Mouse (Mus musculus) retina, adult 2 months (tissue): Measurements from ENCODE around the gene Myh7.
"Not testable (repeated sequence)": the region's sequence is repeated elsewhere in the genome, so short reads cannot be mapped to it uniquely, and the experiment has no call there.

Source experiments
- DNase-seq: peaks from one replicate; pipeline ENCODE4 v3.0.0-alpha.2; 2012; ENCODE audit warnings: low read depth, low spot score

The Myh7 gene

DNA sequence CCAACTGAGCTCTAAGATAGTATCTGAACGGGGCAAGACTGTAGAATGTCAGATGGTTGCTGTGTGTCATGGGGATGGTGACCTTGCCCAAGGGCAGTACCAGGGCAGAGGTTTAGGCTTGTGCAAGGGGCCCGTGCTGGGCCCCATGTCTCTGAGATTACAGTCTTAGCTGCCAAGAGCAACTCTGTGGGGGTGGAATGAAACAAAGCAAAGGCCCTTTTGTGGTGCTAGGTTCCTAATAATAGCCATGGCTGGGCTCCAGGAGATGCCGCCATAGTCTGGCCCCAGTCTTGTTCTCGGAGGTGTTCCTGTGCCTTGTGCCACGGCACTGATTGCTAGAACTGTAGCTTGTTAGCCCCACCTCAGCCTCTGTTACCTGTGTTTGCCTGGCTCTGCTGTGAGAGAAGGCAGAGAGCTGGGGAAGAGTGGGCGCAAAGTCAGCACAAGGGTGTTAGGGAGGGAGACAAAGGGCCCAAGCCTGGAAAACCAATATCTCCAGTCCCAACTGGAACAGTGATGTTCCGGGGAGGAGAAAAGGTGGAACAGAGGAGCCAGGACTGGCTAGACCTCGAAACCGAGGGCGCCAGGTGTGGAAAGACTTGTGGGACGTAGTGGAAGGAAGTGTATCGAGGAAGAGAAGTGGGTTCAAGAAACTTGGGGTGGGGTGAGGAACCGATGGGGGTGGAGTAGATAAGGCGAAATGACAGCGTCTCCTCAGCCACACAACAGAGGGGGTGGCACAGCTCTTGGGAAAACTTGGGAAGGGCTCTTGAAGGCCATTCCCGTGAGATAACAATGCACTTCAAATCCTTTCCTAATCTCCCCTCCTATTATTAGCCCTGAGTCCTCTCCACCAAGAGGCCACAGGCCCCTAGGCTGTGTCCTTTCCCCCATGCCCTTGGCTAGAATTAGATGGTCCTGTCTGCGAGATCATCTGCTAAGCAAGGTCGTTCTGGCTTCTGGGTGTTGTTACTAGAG lies 9.7 kb upstream of the Myh7 start:
- DNase-seq: peak; percentile 44

DNA sequence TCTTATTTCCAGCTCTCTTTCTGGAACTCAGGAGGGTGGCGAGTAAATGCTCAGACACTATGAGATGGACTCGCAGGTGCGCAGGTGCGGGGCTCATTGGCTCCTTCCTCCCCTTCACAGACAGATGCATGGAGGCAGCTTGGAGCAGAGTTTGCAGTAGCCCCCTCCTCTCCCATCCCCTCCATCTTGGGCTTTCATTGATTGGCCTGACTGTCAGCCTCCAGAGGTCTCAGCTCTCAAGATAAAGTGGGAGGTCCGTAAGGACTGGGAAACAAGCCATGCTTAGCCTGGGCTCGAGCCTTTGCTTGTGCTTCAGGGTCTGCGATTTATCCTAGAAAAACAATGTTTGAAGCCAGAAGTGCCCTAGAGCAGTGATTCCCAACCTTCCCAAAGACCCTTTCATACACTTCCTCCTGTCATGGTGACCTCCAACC lies 8.3 kb upstream of the Myh7 start:
- no peak for DNase-seq

DNA sequence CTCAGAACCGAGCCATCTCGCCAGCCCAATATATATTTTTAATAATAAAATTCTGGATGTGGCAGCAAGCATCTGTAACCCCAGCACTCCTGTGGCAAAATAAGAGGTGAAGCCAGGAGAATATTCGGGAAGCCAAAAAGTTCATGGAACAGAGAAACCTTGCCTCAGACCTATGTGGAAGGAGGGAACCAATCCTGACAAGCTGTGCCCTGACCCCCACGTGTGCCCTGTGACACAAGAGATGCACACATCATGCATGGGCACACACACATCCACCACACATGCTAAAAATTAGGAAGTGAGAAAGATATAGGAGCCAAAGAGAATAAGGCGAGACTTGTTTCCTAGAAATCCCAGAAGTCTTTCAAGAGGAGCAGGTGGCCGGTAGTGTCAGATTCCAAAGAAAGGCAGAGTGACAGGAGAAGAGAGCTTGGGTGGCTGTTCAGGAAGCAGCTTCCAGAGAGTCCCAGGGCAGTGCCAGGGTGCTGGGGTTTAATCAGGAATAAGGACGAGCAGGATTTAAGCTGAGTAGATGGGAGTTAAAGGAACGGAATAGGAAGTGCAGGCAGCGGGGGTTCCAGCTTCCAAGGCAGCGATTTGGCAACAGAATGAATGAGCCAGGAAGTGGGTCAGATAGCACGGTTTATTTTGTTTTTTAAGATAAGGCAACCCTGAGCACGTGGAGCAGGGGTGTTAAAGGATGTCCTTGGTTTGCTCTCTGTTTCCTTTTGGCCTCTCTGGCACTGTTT lies 7.7 kb upstream of the Myh7 start:
- DNase-seq: no peak

DNA sequence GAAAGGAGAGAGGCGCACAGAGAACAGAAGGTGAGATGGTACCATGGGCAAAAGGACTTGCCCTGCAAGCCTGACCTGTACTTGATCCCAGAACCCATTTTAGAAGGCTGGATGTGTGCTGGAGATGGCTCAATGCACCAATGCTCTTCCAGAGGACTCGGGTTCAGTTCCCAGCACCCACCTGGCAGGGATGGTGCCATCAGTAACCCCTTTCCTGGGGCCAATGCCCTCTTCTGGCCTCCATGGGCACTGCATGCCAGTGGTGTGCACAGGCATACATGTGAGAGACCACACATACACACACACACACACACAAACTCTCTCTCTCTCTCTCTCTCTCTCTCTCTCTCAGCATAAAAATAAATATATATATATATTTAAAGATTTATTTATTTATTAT lies 7.0 kb upstream of the Myh7 start:
- DNase-seq: no peak

DNA sequence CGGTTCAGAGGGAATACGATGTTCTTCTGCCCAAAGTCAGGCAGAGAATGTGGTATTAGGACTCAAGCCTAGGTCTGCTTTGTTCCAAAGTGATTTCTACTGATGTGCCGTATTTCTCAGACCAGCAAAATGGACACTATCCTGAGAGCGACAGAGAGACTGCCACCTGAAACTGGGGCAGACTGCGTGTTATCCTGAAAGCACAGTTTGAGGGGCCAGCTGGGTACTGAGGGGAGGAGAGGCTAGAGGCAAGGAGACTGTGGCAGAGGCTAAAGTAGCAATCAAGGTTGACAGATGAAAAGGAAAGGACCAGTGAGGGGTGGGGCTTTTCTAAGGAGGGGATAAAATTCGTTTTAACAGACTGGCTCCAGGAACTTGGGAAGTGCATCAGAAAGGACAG lies 6.4 kb upstream of the Myh7 start:
- no peak for DNase-seq

DNA sequence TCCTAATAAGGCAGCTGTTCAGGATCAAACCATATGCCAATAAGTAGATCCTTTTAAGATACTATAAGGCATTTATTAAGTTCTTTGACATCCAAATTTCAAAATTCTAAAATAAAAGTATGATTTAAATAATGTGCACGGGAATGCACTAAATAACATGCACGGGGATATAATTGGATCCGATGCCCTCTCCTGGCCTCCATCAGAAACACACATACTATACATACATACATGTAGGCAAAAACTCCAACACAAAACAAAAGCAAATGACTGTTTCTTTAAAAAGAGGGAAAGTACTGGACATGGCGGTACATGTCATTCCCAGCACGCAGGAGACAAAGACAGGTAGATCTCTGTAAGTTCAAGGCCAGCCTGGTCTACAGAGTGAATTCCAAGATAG lies 5.4 kb upstream of the Myh7 start:
- DNase-seq: not testable (repeated sequence)

DNA sequence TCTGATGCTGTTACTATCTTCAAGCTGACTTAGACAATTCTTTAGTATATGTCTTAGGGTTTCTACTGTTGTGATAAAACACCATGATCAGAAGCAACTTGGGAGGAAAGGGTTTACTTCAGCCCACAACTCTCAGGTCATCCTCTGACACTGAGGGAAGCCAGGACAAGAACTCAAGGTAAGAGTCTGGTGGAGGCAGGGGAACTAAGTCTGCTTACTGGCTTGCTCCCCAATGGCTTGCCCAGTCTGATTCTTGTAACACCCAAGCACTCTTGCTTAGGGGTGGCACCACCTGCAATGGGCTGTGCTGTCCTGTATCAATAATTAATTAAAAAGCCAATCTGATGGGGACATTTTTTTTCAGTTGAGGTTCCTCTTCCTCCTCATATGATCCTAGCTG lies 4.3 kb upstream of the Myh7 start:
- no peak for DNase-seq

DNA sequence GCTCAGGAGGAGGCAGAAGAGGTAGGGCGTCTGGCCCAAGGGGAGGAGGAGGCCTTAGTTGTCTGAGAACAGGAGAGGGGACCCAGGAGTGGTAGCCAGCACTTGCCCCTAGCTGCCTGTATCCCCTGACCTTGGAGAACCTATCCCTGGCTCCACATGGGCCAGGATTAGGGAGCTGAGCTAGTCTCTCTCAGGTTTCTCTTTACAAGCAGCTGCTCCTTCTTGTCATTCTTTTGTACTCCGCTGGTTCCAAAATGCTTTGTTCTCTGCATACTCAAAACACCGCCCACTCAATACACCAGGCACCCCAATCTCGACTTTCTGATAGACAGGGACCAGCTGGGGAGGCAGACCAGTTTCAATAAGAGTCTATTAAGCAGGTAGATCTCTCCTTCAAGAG lies 2.9 kb upstream of the Myh7 start:
- no peak for DNase-seq

DNA sequence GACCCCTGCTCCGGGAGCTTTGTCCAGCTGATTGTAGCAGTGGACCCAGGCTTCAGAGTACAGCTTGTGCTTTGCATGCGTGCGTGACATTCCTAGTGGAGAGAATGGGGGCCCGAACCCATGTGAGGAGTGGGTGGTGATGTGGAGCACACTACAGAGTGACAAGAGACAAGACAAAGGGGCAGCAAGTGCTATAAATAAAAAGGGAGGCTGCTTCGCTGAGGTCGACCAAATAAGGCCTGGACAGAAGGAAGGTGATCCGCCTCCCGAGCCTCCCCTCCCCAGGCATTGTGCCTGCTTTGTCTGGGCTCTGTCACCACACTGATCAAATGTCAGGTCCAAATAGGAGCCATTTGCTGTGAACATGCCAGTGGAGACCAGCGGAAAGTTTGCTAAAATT lies 2.4 kb upstream of the Myh7 start:
- no peak for DNase-seq

DNA sequence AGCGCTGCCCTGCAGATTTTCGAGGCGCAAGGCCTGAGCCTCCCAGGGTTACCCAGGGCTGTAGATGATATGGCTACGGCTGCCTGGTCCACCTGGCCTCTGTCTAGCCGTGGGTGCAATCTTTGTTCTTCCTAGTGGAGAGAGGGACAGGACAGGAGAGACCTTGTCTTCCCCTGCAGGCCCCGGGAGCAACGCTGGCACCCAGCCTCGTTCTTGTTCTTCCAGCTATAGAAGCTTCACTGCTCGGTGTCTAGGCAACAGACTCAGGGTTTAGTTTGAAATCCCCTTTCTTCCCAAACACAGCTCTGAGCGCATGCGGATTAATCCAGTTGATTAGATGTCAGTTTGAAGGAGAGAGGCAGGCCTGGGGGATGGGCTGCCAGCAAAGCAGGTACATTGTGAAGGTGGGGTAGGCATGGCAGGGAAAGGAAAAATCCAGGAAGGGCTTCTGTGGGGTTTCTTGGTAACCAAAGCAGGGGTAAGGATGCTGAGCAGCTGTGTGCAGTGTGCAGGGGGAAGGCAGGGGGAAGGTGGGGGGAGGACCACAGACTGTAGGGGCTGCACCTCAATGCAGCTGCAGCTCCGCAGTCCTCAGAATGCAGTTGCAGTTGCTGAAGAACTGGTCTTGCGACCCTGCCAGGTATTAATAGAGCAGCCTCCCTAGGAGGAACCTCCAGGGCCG lies 1.2 kb upstream of the Myh7 start:
- DNase-seq: peak; percentile 32

DNA sequence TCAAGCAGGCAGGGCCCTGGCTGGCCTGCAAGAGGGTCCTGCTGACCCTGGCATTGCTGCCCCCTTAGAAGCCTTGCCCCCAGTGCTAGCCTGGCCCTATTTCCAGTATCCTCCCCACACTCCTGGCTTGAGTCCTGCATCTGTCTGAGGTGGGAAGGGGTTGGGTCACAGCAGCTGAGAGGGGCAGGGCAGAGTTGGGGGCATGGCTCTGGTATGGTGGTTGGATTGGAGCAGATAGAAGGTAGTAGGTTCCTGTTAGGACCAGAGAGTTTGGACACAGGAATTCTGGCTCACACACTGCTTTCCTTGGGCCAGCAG lies 402 bp upstream of the Myh7 start:
- no peak for DNase-seq

DNA sequence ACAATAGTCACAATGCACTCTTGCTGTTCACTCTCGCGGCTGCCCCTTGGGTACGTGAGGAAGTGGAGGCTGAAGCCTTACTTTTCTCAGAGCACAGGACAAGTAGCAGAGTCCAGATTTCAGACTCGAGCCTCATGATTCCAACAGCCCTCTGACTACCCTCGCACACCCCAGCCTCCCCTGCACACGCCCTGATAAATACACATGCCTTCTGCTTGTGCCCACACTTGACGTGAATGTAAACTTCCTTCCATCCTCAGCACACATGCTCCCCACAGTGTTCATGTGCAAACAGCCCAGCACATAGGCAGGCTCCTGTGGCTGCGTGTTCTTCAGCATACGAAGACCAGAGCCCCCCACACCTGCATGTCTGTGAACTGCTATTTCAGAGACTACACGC lies 790 bp downstream of the Myh7 start:
- DNase-seq: no peak

DNA sequence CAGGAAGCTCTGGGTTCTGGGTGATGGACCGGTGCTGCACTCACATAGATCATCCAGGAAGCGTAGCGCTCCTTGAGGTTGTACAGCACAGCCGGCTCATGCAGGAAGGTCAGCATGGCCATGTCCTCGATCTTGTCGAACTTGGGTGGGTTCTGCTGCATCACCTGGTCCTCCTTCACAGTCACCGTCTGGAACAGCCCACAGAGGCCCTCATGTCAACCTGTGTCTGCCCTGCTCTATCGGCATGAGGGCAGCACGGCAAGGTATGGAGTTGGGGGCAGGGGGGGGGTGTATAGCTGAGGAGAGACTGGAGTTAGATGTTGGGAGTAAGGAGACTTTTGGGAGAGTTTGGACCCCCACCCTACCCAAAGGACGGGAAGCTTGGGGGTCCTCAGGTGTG lies 2.2 kb downstream of the Myh7 start:
- no peak for DNase-seq

DNA sequence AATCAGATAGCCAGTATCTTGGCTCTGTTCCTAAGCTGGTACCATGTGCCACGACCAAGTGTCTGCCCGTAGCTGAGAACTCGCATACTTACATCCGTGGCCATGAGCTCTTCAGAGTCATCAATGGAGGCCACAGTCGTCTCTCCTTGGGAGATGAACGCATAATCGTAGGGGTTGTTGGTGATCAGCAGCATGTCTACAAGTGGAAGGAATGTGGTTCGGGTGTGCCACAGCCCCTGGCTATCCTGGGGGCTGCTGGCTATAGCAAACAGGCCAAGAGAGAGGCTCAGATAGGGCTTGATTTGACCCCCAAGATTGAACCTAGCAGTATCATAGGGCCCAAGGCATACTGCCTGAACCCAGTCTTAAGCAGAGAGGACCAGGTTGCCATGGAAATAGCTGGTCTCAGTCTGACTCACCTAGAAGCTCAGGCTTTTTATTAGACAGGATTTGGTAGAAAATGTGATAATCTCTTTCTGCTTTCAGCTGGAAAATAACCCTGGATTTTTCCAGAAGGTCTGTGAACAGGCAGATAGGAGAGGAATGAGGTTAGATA lies 4.5 kb downstream of the Myh7 start:
- no peak for DNase-seq

DNA sequence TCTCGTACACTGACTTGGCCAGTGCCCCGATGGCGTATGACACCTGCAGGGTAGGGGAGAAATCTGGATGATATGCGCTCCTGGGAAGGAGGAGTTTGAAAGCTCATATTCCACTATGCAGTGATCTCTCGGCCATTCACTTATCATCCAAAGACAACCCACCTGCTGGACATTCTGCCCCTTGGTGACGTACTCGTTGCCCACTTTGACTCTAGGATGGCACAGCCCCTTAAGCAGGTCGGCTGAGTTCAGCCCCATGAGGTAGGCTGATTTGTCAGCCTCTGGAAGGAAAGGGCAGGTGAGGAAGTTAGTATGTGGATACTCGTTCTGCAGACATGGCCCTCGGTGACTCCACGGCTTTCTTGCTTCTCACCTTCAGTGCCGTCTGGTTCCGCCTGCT lies 5.5 kb downstream of the Myh7 start:
- no peak for DNase-seq

DNA sequence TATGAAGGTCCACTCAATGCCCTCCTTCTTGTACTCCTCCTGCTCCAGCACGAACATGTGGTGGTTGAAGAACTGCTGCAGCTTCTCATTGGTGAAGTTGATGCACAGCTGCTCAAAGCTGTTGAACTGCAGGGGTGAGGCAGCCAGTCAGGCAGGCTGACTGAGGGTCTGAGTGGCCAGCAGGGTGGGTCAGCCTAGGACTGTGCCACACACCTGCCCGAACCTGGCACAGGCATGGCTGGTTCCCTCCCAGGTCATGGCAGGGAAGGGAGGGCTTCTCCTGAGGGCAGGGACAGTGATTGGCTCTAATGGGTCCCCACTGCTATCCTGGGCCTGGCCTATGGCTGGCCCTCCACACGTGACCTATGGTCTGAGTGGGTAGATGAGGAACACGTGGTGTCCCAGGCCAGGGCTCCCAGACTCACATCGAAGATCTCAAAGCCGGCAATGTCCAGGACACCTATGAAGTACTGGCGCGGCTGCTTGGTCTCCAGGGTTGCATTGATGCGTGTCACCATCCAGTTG lies 6.0 kb downstream of the Myh7 start:
- DNase-seq: not testable (repeated sequence)

DNA sequence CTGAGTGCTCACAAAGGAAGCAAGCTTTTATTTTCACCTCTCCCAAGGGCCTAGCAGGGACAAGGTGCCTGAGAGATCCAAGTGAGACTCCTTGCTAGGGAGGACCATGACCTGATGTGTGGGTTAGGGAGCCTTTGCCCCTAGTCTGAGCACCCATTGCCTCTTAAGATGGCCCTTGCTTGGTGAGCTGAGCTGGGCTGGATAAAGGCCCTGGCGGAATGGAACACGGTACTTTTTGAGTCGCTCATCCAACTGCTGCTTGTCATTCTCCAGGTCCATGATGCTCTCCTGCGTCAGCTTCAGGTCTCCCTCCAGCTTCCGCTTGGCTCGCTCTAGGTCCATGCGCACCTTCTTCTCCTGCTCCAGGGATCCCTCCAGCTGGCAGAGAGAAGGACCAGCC lies 12.5 kb downstream of the Myh7 start:
- no peak for DNase-seq

DNA sequence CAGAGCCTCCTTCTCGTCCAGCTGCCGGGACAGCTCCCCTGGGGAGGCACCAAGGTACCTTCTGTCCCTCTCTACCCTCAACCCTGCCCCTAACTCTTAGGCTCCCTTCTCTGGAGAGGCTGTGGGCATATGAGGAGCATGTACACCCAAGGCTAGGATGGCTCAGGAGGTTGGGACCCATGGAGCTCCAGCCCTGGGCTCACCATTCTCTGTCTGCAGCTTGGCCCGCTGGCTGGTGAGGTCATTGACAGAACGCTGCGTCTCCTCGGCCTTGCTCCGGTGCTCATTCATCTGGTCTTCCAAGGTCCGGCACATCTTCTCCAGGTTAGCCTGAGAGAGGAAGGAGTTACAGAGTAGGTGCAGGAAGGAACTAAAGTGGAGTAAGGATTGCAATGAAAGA lies 15.8 kb downstream of the Myh7 start:
- DNase-seq: no peak

DNA sequence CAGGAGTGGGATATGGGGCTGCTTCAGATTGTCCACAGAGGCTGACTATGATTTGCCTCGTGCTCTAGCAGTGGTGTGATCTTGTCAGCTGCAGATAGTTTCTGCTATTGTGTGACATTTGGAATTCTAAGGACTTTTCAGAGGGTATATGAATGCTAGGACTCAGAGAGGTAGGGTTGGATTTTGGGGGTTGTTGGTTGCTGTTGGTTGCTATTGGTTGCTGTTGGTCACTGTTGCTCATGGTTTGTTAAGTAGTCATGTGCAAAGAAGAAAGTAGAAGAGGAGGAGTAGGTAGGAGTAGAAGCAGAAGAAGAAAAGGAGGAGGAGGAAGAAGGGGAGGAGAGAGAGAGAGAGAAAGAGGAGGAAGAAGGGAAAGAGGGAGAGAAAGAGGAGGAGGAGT lies 17.8 kb downstream of the Myh7 start, which contains the start of gene Gm17428:
Gene Gm17428, plus strand, starts transcription at position 301 of the 400 bp plus-strand sequence.
- no peak for DNase-seq

DNA sequence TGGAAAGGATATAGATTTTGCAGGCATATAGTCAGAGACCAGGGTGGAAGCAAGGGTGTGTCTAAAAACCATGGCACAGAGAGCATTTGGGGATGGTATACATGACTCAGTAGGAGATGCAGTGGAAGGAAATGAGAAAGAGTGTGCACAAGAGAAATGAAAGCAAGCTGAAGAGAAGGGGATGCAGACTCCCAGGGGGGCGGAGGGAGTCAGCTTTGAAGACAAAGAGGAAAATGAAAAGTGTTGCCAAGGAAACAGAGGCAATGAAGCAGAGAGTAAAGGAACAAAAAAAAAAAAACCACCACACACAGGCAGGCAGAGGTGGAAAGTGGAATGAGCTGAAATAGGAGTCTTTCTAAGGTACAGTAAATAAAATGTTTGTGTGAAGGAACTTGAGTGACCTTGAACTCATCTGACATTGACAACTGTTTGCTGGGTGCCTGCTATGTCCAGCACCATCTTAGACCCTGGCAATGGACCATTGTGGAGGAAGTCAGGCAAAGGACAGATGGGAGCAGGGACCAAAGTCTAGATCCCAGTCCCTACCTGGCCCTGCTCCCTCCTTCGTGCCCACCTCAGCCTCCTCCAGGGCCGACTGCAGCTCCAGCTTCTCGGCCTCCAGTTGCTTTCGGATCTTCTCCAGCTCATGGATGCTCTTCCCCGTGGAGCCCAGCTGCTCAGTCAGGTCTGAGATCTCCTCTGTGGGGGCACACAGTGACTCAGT lies 20.2 kb downstream of the Myh7 start:
- no peak for DNase-seq

DNA sequence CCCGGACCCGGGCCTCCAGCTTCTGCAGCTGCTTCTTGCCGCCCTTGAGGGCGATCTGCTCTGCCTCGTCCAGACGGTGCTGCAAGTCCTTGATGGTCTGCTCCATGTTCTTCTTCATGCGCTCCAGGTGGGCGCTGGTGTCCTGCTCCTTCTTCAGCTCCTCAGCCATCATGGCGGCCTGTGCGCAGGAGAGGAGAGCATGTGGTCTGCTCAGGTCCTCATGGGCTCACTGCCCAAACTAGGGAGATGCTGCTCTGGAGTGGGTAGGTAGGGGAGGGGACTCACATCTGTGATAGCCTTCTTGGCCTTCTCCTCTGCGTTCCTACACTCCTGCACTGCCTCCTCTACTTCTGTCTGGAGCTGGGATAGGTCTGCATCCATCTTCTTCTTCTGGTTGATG lies 21.6 kb downstream of the Myh7 start:
- not testable (repeated sequence) for DNase-seq
